Mouse (Mus musculus) hindbrain, embryonic 14.5 days (tissue): Measurements from ENCODE around the gene Vta1. TPM values are rescaled to one million over a fixed set of nuclear protein-coding genes. Genes with fewer than 3 reads are reported as not detected.

Experiments used
- polyA plus RNA-seq: library from polyadenylated mRNA; unstranded; fragments of >200 nt; fragmentation: Nextera tagmentation; extraction: Ambion mirVana; gene quantifications from 2 replicates; pipeline ENCODE4 v1.2.1, GENCODE M21; 2014

Vta1 gene
- polyA plus RNA-seq, 1 experiment from 2014 or later = 204 TPM

Other genes starting within 250 kb of the Vta1 start
- 3.3 and 3.4 TPM in 2 replicates for gene Adgrg6, start 159.9 kb downstream of the Vta1 start, polyA plus RNA-seq
- 2.7 and 3.3 TPM in 2 replicates for gene Nmbr, start within 50 bp of the Vta1 start, polyA plus RNA-seq
- gene Gje1, start 12.7 kb upstream of the Vta1 start, polyA plus RNA-seq = not detected in 2 replicates